In genomic region chr3:155059449-155059822, GRCm38 (mm10) we compare ENCODE assay signal across 35 mouse cellular contexts. TPM values are rescaled to one million over a fixed set of nuclear protein-coding genes. Genes with fewer than 3 reads are reported as not detected.
"Had no signal": no experiment of that assay in that cellular context is flagged by ENCODE, and none has a peak within 500 bp of the region (broad histone marks: within the 10 kb centered on the region; RNA-seq: fewer than 3 reads in every experiment).

No protein-coding gene starts in this region.

- H3K9me3 ChIP-seq: limb, embryonic 10.5 days; limb, embryonic 12.5 days; limb, embryonic 13.5 days; limb, embryonic 15.5 days; liver, embryonic 12.5 days; liver, embryonic 13.5 days; liver, embryonic 15.5 days; lung, embryonic 15.5 days; megakaryocyte, embryonic 14.5 days; midbrain, embryonic 10.5 days; midbrain, embryonic 12.5 days; midbrain, embryonic 13.5 days; midbrain, embryonic 15.5 days had no signal

- H3K27me3 ChIP-seq: limb, embryonic 12.5 days; limb, embryonic 13.5 days; limb, embryonic 15.5 days; liver, embryonic 12.5 days; liver, embryonic 13.5 days; liver, embryonic 15.5 days; lung, embryonic 15.5 days; megakaryocyte, embryonic 14.5 days; midbrain, embryonic 12.5 days; midbrain, embryonic 13.5 days; midbrain, embryonic 15.5 days had no signal

- H3K4me2 ChIP-seq: limb, embryonic 12.5 days; limb, embryonic 13.5 days; limb, embryonic 15.5 days; liver, embryonic 11.5 days; liver, embryonic 12.5 days; liver, embryonic 13.5 days; liver, embryonic 15.5 days; lung, embryonic 14.5 days; lung, embryonic 15.5 days; midbrain, embryonic 11.5 days; midbrain, embryonic 12.5 days; midbrain, embryonic 13.5 days; midbrain, embryonic 15.5 days had no signal

- DNase-seq: left cerebral cortex, postnatal 4 days; liver; liver, embryonic 13.5 days; liver, postnatal 0 days; lung, adult 18-20 months; lung, adult 2 months; lung, embryonic 14.5 days; lung, postnatal 10 days; lung, postnatal 14 days; lung, postnatal 36 days; lung, postnatal 4 days; midbrain, embryonic 14.5 days had no signal

- H3K36me3 ChIP-seq: limb, embryonic 10.5 days; limb, embryonic 12.5 days; limb, embryonic 13.5 days; limb, embryonic 15.5 days; liver, embryonic 12.5 days; liver, embryonic 13.5 days; liver, embryonic 15.5 days; lung, embryonic 15.5 days; midbrain, embryonic 10.5 days; midbrain, embryonic 12.5 days; midbrain, embryonic 13.5 days; midbrain, embryonic 15.5 days had no signal

- H3K27ac ChIP-seq: limb, embryonic 10.5 days; limb, embryonic 12.5 days; limb, embryonic 13.5 days; limb, embryonic 15.5 days; liver, embryonic 12.5 days; liver, embryonic 13.5 days; liver, embryonic 14.5 days; liver, embryonic 15.5 days; lung, embryonic 15.5 days; macrophage; midbrain, embryonic 10.5 days; midbrain, embryonic 12.5 days; midbrain, embryonic 13.5 days; midbrain, embryonic 15.5 days had no signal

- H3K9ac ChIP-seq: limb, embryonic 12.5 days; limb, embryonic 13.5 days; limb, embryonic 15.5 days; liver, embryonic 12.5 days; liver, embryonic 13.5 days; liver, embryonic 14.5 days; liver, embryonic 15.5 days; liver, postnatal 0 days; lung, embryonic 14.5 days; lung, embryonic 15.5 days; midbrain, embryonic 12.5 days; midbrain, embryonic 13.5 days; midbrain, embryonic 15.5 days had no signal

- H3K4me3 ChIP-seq: limb, embryonic 10.5 days; limb, embryonic 12.5 days; limb, embryonic 13.5 days; limb, embryonic 15.5 days; liver, embryonic 12.5 days; liver, embryonic 13.5 days; liver, embryonic 15.5 days; lung, embryonic 15.5 days; megakaryocyte, embryonic 14.5 days; midbrain, embryonic 10.5 days; midbrain, embryonic 12.5 days; midbrain, embryonic 13.5 days; midbrain, embryonic 15.5 days; myocyte had no signal

- H3K4me1 ChIP-seq: limb, embryonic 10.5 days; limb, embryonic 12.5 days; limb, embryonic 13.5 days; limb, embryonic 15.5 days; liver, embryonic 12.5 days; liver, embryonic 13.5 days; liver, embryonic 15.5 days; lung, embryonic 15.5 days; megakaryocyte, embryonic 14.5 days; midbrain, embryonic 10.5 days; midbrain, embryonic 12.5 days; midbrain, embryonic 13.5 days; midbrain, embryonic 15.5 days had no signal

- ATAC-seq: liver, embryonic 12.5 days; liver, postnatal 0 days; lung, postnatal 0 days; midbrain, embryonic 13.5 days; midbrain, embryonic 15.5 days had no signal

RNA-seq across cellular contexts. Expression of gene Tnni3k, which starts 4.2 kb away (rescaled TPM):
- polyA plus RNA-seq: limb, embryonic 10.5 days; limb, embryonic 11.5 days; limb, embryonic 12.5 days; liver, adult 2 months; liver, embryonic 12.5 days; liver, embryonic 13.5 days; liver, embryonic 14.5 days; liver, embryonic 15.5 days; liver, embryonic 16.5 days; liver, postnatal 0 days; lung, embryonic 14.5 days; macrophage; midbrain, embryonic 10.5 days; midbrain, embryonic 12.5 days; midbrain, embryonic 14.5 days; midbrain, postnatal 0 days; neural tube, embryonic 11.5 days had no signal
